Comparison of ENCODE assay signal across 25 mouse cellular contexts in the genomic region with DNA sequence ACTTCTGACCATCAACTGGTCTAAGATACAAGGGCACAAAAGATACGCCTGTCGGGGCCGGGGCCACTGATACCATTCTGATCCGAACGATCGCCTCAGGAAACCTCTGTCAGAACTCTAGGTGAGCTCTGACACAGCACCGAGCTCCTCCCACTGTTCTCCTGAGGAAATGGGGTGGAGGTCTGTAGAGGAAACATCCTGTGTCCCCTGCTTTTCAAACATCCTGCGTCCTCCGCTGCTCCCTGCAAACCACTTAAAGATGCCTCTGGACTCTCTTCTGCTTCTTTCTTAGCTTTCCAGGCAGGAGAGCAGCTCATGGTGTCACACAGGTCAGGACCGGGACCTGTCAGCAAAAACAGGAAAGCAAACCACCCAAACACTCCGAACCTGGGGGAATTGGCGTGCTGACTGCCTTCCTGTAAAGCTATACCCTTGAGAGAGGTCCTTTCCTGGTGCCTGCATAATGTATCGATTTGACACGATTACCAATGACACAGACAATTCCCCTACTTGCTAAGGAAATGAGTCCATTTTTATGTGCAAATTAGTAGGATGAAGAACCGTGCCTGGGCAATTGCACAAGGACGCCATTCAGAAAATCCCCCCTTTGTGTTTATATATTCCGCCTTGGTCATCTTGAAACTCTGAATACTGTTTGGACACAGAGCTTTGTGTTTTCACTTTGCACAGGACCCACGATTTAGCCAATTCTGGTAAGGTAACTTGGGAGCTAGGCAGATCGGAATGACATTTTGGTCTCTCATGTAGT. TPM values are rescaled to one million over a fixed set of nuclear protein-coding genes. Genes with fewer than 3 reads are reported as not detected.
DNase-seq lines count a peak whose midpoint lies in the region; ATAC-seq lines count a peak whose summit lies in the region.
"Had no signal": no experiment of that assay in that cellular context is flagged by ENCODE, and none has a peak within 500 bp of the region (broad histone marks: within the 10 kb centered on the region; RNA-seq: fewer than 3 reads in every experiment).

No protein-coding gene starts in this region.

- no peaks in the 10 kb centered on the region for H3K36me3 ChIP-seq in heart, embryonic 12.5 days
- H3K36me3 ChIP-seq in intestine, embryonic 15.5 days: no peaks in the 10 kb centered on the region
- H3K36me3 ChIP-seq: kidney, embryonic 15.5 days; limb, embryonic 10.5 days; limb, embryonic 15.5 days; liver, embryonic 13.5 days; neural tube, embryonic 12.5 days had no signal

- no peak overlapping the region for H3K27ac ChIP-seq in heart, embryonic 12.5 days (ENCODE audit: poor library complexity, severe bottlenecking)
- no peak overlapping the region for H3K27ac ChIP-seq in intestine, embryonic 15.5 days
- H3K27ac ChIP-seq: forebrain, embryonic 13.5 days; hindbrain, postnatal 0 days; kidney, embryonic 15.5 days; limb, embryonic 10.5 days; limb, embryonic 15.5 days; liver, embryonic 13.5 days; macrophage; neural tube, embryonic 12.5 days had no signal

- no peak overlapping the region for H3K9ac ChIP-seq in heart, embryonic 12.5 days
- no peak overlapping the region for H3K9ac ChIP-seq in intestine, embryonic 15.5 days
- H3K9ac ChIP-seq: forebrain, embryonic 13.5 days; kidney, embryonic 15.5 days; limb, embryonic 15.5 days; liver, embryonic 13.5 days; neural tube, embryonic 12.5 days had no signal

- no peak for ATAC-seq in heart, embryonic 12.5 days (ENCODE audit: insufficient number of reproducible peaks, low FRiP score)
- no peak for ATAC-seq in intestine, embryonic 15.5 days
- ATAC-seq: forebrain, embryonic 13.5 days; hindbrain, postnatal 0 days; midbrain, embryonic 16.5 days had no signal

- H3K9me3 ChIP-seq in heart, embryonic 12.5 days (replicated peaks): no peaks in the 10 kb centered on the region
- no peaks in the 10 kb centered on the region for H3K9me3 ChIP-seq in intestine, embryonic 15.5 days
- H3K9me3 ChIP-seq: forebrain, embryonic 13.5 days; kidney, embryonic 15.5 days; limb, embryonic 10.5 days; limb, embryonic 15.5 days; liver, embryonic 13.5 days; neural tube, embryonic 12.5 days had no signal

- peak overlapping the region; percentile 11; the same call in 1 of the 2 replicates for H3K4me2 ChIP-seq in heart, embryonic 12.5 days
- H3K4me2 ChIP-seq in intestine, embryonic 15.5 days (replicated peaks): no peak overlapping the region
- H3K4me2 ChIP-seq: forebrain, embryonic 13.5 days; kidney, embryonic 15.5 days; limb, embryonic 15.5 days; liver, embryonic 13.5 days; neural tube, embryonic 12.5 days had no signal

- no peaks in the 10 kb centered on the region for H3K27me3 ChIP-seq in heart, embryonic 12.5 days (replicated peaks)
- no peaks in the 10 kb centered on the region for H3K27me3 ChIP-seq in intestine, embryonic 15.5 days (replicated peaks)
- H3K27me3 ChIP-seq: forebrain, embryonic 13.5 days; kidney, embryonic 15.5 days; limb, embryonic 15.5 days; liver, embryonic 13.5 days; neural tube, embryonic 12.5 days had no signal

- intact Hi-C loops in heart, postnatal 25 days (cut with DNase I): loop anchor here (5.0 to 10.0 kb wide), 2 partner anchors 268 to 376 kb away; no protein-coding TSS in a partner anchor

- H3K4me3 ChIP-seq in heart, embryonic 12.5 days: no peak overlapping the region
- no peak overlapping the region for H3K4me3 ChIP-seq in intestine, embryonic 15.5 days (replicated peaks)
- H3K4me3 ChIP-seq: forebrain, embryonic 13.5 days; kidney, embryonic 15.5 days; limb, embryonic 10.5 days; limb, embryonic 15.5 days; liver, embryonic 13.5 days; neural tube, embryonic 12.5 days had no signal

- 51% methylated on average over 19 of the region's 19 CpGs for WGBS in heart, embryonic 12.5 days
- WGBS in intestine, embryonic 15.5 days: 52% methylated on average over 19 of the region's 19 CpGs

- H3K4me1 ChIP-seq in heart, embryonic 12.5 days (replicated peaks): no peaks in the 10 kb centered on the region
- H3K4me1 ChIP-seq in intestine, embryonic 15.5 days (replicated peaks): no peaks in the 10 kb centered on the region
- H3K4me1 ChIP-seq: kidney, embryonic 15.5 days; liver, embryonic 13.5 days; neural tube, embryonic 12.5 days had no signal

- DNase-seq in heart, postnatal 25 days (ENCODE audit: low spot score): no peak
- DNase-seq in lung, postnatal 10 days: peak; percentile 6
- DNase-seq in lung, postnatal 14 days: no peak
- peak; percentile 6 for DNase-seq in T-cell, adult 2 months (ENCODE audit: low spot score)
- peak; percentile 38 for DNase-seq in naive thymus-derived CD4-positive, alpha-beta T cell, adult 2 months (ENCODE audit: low read depth)
- DNase-seq: adrenal gland, adult 8-10 months; cerebellum, adult 8-10 months; cerebellum, postnatal 36 days; gastrocnemius, postnatal 10 days; kidney, adult 11 months; kidney, postnatal 25 days; liver, embryonic 13.5 days; lung, adult 18-20 months; thymus, adult 2 months; thymus, postnatal 4 days had no signal

RNA-seq across cellular contexts. Expression of gene Kcnj15, which starts 58.4 kb away (rescaled TPM):
- polyA plus RNA-seq in heart, embryonic 12.5 days (2016; fragmentation: Nextera tagmentation; extraction: Ambion mirVana): 0.53 and 1.1 TPM in 2 replicates
- 1 to 10 TPM; 1.2 to 1.6 TPM for total RNA-seq in heart, postnatal 25 days (2021)
- 0.28 and 0.29 TPM in 2 replicates for polyA plus RNA-seq in intestine, embryonic 15.5 days (2015; fragmentation: Nextera tagmentation; extraction: Ambion mirVana)
- polyA plus RNA-seq: macrophage had no signal

Comparison
In these comparisons a context has a peak if more than half of its experiments do, and no peak if none do; other contexts are left out.
1. DNase-seq: peak in lung, postnatal 10 days (single experiment), T-cell, adult 2 months (single experiment) and naive thymus-derived CD4-positive, alpha-beta T cell, adult 2 months (single experiment); none in heart, postnatal 25 days (single experiment) and lung, postnatal 14 days (single experiment).